Mouse (Mus musculus): ENCODE measurements at regions not wholly inside any gene's neighbourhood (a gene's known extent, or its start where the extent isn't known, plus 50 kb on each side); places are given as distances from the start of the nearest gene placed in this dataset.

GRCm38 (mm10) chrX:11567827-11568226 lies 240.2 kb downstream of the H2al1j start:
- no peak for TF ChIP-seq CTCF (IDR thresholded peaks at IDR 0.05; ENCODE audit: insufficient read depth, low read depth, low read length)
- no peak for TF ChIP-seq POLR2A (IDR thresholded peaks at IDR 0.05; ENCODE audit: insufficient read depth, low read depth, low read length)
- Histone ChIP-seq H3K4me3 (ENCODE audit: insufficient read depth, low read depth, low read length) (no peak overlapping the region), H3K4me1 (ENCODE audit: control insufficient read depth, insufficient read depth, low read length) (no peaks in the 10 kb centered on the region), H3K27ac (ENCODE audit: insufficient read depth, low read depth, low read length) (no peak overlapping the region)
- 86% methylated on average over 6 of the region's 6 CpGs for WGBS

- TF ChIP-seq POLR2A (IDR thresholded peaks at IDR 0.05; ENCODE audit: insufficient read depth, low read depth, low read length) (no peak), CTCF (IDR thresholded peaks at IDR 0.05; ENCODE audit: insufficient read depth, low read depth, low read length) (no peak)
- no peaks in the 10 kb centered on the region for H3K4me1 ChIP-seq (ENCODE audit: control insufficient read depth, insufficient read depth, low read length)
- WGBS: 85% methylated on average over 5 of the region's 5 CpGs
- no peak overlapping the region for H3K4me3 ChIP-seq (ENCODE audit: insufficient read depth, low read depth, low read length)
- no peak overlapping the region for H3K27ac ChIP-seq (ENCODE audit: insufficient read depth, low read depth, low read length)
Observed at GRCm38 (mm10) chrX:11568262-11568661, 240.6 kb downstream of the H2al1j start.

DNA sequence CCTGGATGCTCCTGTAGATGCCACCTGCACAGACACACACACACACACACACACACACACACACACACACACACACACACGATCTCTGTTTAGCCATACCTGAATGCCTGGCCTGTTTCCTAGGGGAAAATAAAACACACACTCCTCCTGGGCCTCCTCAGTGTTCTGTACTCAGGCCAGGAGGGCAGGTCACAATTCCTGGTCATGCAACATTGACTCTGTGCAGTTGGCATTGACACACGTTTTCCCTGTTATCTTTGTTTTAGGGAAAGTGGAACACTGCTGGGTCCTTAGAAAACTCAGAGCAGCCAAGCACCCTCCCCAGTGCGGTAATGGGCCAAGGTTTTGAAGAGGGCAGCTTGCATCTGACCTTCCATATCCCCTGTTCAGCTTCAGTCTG lies 246.7 kb downstream of the H2al1j start:
- no peak overlapping the region for H3K27ac ChIP-seq (ENCODE audit: insufficient read depth, low read depth, low read length)
- WGBS: 66% methylated on average over 3 of the region's 3 CpGs
- H3K4me1 ChIP-seq (ENCODE audit: control insufficient read depth, insufficient read depth, low read length): no peaks in the 10 kb centered on the region
- H3K4me3 ChIP-seq (ENCODE audit: insufficient read depth, low read depth, low read length): no peak overlapping the region
- TF ChIP-seq POLR2A (IDR thresholded peaks at IDR 0.05; ENCODE audit: insufficient read depth, low read depth, low read length) (no peak), CTCF (IDR thresholded peaks at IDR 0.05; ENCODE audit: insufficient read depth, low read depth, low read length) (no peak)

GRCm38 (mm10) chrX:11575571-11575970 lies 247.9 kb downstream of the H2al1j start:
- no peak overlapping the region for H3K27ac ChIP-seq (ENCODE audit: insufficient read depth, low read depth, low read length)
- TF ChIP-seq CTCF (IDR thresholded peaks at IDR 0.05; ENCODE audit: insufficient read depth, low read depth, low read length) (no peak), POLR2A (IDR thresholded peaks at IDR 0.05; ENCODE audit: insufficient read depth, low read depth, low read length) (no peak)
- no peak overlapping the region for H3K4me3 ChIP-seq (ENCODE audit: insufficient read depth, low read depth, low read length)
- 85% methylated on average over 6 of the region's 6 CpGs for WGBS
- H3K4me1 ChIP-seq (ENCODE audit: control insufficient read depth, insufficient read depth, low read length): no peaks in the 10 kb centered on the region

DNA sequence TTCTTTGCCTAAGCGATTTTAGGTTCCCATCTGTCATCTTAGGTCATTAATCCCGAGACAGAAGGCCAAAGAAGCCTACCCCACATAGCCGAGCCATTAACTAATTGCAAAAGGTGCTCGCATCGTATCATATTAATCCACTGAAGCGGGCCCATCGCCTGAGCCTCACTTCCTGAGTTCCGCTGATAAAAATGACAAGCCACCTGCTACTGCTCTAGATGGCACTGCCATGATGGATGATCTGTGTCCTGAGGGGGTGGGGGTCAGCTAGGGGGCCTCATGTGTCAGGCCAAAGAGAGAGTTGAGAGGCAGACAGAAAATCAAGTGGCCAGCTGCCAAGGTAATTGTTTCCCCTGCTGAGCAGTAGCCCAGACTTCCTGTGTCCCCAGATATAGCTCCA lies 248.7 kb downstream of the H2al1j start:
- TF ChIP-seq CTCF (IDR thresholded peaks at IDR 0.05; ENCODE audit: insufficient read depth, low read depth, low read length) (no peak), POLR2A (IDR thresholded peaks at IDR 0.05; ENCODE audit: insufficient read depth, low read depth, low read length) (no peak)
- 88% methylated on average over 8 of the region's 8 CpGs for WGBS
- no peak overlapping the region for H3K4me3 ChIP-seq (ENCODE audit: insufficient read depth, low read depth, low read length)
- H3K27ac ChIP-seq (ENCODE audit: insufficient read depth, low read depth, low read length): no peak overlapping the region
- H3K4me1 ChIP-seq (ENCODE audit: control insufficient read depth, insufficient read depth, low read length): no peaks in the 10 kb centered on the region

DNA sequence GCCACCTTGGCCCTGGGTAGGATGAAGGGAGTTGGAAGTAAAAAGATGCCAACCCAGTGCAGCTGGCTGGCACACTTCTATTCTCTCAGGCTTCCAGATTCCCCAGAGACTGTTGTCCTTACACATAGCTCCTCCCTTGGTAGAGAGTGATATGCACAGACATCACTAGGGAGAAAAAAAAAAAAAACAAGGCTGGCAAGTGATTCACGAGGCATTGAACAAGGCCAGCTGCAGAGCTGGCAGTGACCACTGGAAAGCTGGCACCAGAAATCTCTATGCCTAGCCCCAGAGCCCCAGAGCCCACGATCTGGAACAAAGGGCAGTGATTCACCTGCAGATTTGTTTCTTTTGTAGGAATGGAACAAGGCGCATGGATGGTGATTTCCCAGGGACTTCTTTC lies 249.7 kb downstream of the H2al1j start:
- Histone ChIP-seq H3K4me3 (ENCODE audit: insufficient read depth, low read depth, low read length) (no peak overlapping the region), H3K4me1 (ENCODE audit: control insufficient read depth, insufficient read depth, low read length) (no peaks in the 10 kb centered on the region), H3K27ac (ENCODE audit: insufficient read depth, low read depth, low read length) (no peak overlapping the region)
- WGBS: 55% methylated on average over 3 of the region's 3 CpGs
- no peak for TF ChIP-seq CTCF (IDR thresholded peaks at IDR 0.05; ENCODE audit: insufficient read depth, low read depth, low read length)
- no peak for TF ChIP-seq POLR2A (IDR thresholded peaks at IDR 0.05; ENCODE audit: insufficient read depth, low read depth, low read length)

- H3K27ac ChIP-seq (ENCODE audit: insufficient read depth, low read depth, low read length): no peak overlapping the region
- TF ChIP-seq POLR2A (IDR thresholded peaks at IDR 0.05; ENCODE audit: insufficient read depth, low read depth, low read length): no peak
- no peak overlapping the region for H3K4me3 ChIP-seq (ENCODE audit: insufficient read depth, low read depth, low read length)
- no peaks in the 10 kb centered on the region for H3K4me1 ChIP-seq (ENCODE audit: control insufficient read depth, insufficient read depth, low read length)
- 72% methylated on average over 5 of the region's 5 CpGs for WGBS
Observed at GRCm38 (mm10) chrX:11585353-11585752, 257.7 kb downstream of the H2al1j start.

- TF ChIP-seq CTCF (IDR thresholded peaks at IDR 0.05; ENCODE audit: insufficient read depth, low read depth, low read length): no peak
- no peak for TF ChIP-seq POLR2A (IDR thresholded peaks at IDR 0.05; ENCODE audit: insufficient read depth, low read depth, low read length)
- H3K4me3 ChIP-seq (ENCODE audit: insufficient read depth, low read depth, low read length): no peak overlapping the region
- H3K4me1 ChIP-seq (ENCODE audit: control insufficient read depth, insufficient read depth, low read length): no peaks in the 10 kb centered on the region
- WGBS: 53% methylated on average over 10 of the region's 10 CpGs
- no peak overlapping the region for H3K27ac ChIP-seq (ENCODE audit: insufficient read depth, low read depth, low read length)
Observed at GRCm38 (mm10) chrX:11591391-11592187, 264.0 kb downstream of the H2al1j start.

GRCm38 (mm10) chrX:11594542-11594941 lies 266.9 kb downstream of the H2al1j start:
- no peak overlapping the region for H3K4me3 ChIP-seq (ENCODE audit: insufficient read depth, low read depth, low read length)
- TF ChIP-seq POLR2A (IDR thresholded peaks at IDR 0.05; ENCODE audit: insufficient read depth, low read depth, low read length): no peak
- no peak for TF ChIP-seq CTCF (IDR thresholded peaks at IDR 0.05; ENCODE audit: insufficient read depth, low read depth, low read length)
- H3K4me1 ChIP-seq (ENCODE audit: control insufficient read depth, insufficient read depth, low read length): no peaks in the 10 kb centered on the region
- no peak overlapping the region for H3K27ac ChIP-seq (ENCODE audit: insufficient read depth, low read depth, low read length)
- WGBS: 53% methylated on average over 3 of the region's 3 CpGs
